Mouse (Mus musculus): ENCODE measurements at regions not wholly inside any gene's neighbourhood (a gene's known extent, or its start where the extent isn't known, plus 50 kb on each side); places are given as distances from the start of the nearest gene placed in this dataset.

DNA sequence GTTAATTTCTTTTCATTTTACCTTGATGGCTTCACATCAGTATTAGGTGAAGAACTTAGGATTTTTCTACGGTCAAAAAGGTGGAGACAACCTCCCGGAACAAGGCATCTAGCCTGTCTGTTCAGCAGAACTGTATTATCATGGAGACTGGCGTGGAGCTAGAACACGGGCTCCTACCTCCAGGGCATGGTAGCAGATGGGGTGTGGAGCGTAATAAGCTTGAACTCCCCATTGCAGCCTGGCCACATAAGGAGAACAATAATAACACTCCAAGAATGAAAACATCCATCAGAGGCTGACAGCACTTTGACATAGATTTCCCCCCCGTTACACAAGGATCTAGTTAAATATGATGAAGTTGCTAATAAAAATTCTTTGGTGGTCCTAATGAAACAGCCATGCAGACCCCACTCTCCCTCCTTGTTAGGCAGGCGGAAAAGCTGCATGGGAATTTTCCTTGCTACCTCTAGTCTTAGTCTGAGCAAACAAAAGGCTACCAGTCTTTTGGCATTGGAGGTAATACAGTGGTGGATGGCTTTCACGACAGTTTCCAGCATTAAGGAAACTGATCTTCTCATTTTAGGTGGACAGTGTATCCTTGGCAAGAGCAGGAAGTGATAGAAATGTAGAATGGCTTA, 137.5 kb downstream of the Ppp4r2 start:
- intact Hi-C loops (cut with DNase I; ENCODE audit: low total_unique reads) = no loop called here
- no peak for DNase-seq

DNA sequence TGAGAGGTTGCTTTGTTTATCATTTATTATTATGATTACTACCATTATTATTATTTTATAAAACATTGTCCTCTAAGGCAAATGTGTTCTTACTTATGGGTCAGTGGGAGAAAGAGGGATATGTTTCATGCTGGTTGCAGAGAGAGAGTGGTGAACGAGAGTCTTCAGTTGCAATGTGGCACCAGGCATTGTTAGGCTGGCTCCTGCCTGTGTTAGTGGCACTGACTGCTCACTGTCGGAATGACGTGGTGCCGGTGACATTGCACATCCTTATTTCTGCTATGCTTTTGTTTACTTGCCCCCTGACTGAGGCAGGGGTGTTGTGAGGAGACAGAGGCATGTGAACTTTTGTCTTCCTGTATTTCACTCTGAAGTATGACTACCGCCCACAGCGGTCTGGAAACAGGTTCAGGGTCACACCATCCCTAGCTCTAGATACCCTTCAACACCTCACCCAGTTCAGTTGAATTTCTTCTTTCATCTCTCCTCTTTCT, 138.1 kb downstream of the Ppp4r2 start:
- intact Hi-C loops (cut with DNase I; ENCODE audit: low total_unique reads) = no loop called here
- no peak for DNase-seq

DNA sequence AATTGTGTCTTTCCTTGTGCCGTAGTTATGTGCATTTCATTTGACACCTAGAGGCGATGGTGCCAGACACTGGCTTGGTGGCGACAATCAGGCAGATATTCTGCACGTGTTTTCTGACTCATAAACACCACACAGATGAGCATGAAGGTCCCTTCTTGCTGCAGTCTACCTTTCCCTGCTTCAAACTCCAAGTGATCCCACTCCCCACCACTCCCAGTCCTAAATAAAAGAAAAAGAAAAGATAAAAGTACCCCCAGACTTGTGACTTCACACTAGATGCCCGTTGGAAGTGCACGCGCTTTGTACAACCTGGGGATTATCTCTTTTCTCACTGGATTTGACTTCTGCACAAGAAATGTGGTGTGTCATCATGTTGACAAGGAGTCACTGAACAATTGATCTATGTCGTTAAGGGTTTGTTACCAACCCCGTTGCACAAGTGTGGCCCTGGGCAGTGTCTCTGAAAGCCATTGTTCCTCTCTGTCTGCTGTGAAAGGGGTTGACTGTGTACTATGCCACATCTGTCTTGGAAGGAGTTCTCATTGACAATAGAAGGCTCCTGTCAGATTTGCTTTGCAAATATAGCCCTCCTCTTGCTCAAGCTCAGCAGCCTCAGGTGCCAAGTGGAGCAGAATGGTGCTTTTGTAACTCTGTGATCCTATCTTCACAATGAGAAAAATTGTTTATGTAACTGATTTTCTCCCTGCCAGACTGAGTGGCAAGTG, 140.1 kb downstream of the Ppp4r2 start:
- DNase-seq = no peak
- intact Hi-C loops (cut with DNase I; ENCODE audit: low total_unique reads) = no loop called here

DNA sequence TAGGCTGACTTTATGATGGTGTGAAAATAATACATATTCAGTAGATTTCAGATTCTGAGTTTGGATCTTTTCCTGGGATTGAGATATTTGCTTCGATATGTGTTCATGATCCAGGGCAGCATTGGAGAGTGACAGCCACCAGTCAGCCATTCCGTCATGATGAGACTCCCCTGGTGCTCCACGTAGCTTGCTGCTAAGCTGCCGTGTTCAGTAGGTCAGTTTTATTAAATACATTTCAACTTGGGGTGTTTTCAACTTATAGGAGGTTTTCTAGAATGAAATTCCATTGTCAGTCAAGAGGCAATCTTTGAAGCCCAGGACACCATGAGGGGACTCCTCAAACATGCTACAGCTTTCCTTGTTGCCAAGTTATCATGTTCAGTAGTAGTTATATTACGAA, 141.3 kb downstream of the Ppp4r2 start:
- intact Hi-C loops (cut with DNase I; ENCODE audit: low total_unique reads) = no loop called here
- DNase-seq = no peak

DNA sequence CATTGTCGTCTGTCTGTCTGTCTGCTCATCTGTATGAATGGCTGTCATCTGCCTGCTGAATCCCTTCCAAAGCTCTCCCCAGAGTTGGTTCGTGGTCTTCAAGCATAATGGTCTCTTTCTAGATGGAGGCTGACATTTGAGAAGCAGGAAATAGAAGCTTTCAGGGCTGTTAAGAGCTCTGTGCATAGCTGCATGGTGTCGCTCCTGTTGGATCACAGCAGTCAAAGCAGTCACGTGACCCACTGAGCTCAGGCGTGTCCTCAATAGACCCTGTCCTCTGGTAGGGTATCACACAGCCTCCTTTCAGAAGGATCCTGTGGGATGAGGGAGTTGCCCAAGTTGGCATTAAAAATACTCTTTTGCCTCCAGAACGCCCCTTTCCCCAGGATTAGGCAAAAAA, 142.4 kb downstream of the Ppp4r2 start:
- peak; percentile 7 for DNase-seq
- intact Hi-C loops (cut with DNase I; ENCODE audit: low total_unique reads) = no loop called here

DNA sequence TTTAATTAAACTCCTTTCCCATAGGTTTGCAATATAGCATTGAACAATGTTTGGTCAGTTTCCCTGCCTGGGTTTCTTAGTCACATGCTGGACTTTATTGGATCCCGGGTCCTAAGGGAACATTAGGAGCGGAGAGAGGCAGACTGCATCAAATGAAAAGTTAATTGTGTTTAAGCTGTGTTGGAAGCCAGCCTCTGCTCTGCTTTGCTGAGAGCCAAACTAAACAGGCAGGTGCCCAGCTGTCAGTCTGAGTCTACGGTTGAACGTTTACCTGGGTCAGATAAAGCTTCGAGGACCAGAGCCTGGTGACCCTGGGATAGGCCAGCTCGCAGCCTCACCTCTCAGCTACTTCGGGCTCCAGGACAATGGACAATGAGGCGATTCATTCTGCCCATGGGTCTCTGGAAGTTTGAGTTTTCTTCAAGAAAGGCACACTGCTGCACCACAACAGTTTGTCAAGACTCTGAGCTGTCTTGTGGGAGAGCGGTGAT, 143.8 kb downstream of the Ppp4r2 start:
- no peak for DNase-seq
- intact Hi-C loops (cut with DNase I; ENCODE audit: low total_unique reads) = no loop called here

DNA sequence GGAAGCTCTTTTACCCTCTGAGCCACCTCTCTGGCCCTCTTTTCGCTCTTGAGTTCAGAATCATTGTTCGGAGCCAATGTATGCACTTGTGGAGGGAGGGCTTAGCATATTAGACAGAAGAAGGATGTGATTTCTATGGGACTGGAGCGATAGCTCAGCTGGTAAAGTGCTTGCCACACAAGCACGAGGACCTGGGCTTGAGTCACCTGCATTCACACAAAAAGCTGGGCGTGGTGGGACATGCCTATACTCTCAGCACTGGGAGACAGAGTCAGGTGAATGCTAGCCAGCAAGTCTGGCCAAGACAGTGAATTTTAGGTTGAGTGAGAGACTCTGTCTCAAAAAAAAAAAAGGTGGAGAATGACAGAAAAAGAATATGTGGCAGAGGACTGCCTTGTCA, 144.7 kb downstream of the Ppp4r2 start:
- DNase-seq = no peak
- intact Hi-C loops (cut with DNase I; ENCODE audit: low total_unique reads) = no loop called here

DNA sequence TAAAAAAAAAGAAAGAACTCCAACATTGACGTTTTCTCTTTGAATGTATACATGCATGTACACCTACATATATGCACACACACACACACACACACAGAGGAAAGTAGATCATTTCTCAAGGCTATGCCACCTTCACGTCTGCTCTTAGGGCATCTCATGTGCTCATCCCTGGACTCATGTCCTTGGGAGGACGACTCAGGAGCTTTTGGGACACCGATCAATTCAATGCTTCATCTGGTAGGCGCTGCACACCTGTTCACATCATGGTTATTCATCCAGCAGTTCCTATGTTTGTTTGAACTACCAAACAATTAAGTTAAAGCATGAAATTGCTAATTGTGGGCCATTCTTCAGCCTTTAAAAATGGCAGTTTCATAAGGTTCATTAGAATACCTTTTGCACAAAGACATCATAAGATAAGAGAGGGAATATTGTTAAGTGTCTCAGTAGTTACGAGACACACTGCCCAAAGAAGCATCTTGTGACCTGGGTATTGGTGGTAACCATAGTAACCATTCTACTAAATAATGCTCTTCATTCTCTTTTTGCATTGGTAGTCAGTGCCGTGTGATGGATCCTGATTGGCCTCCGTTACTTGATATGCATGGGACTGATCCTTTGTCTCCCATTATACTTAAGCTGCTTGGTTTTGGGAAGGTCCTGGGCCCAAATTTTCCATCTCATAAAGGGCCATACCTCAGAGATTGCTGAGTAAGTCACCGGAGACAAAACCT, 145.5 kb downstream of the Ppp4r2 start:
- intact Hi-C loops (cut with DNase I; ENCODE audit: low total_unique reads) = no loop called here
- no peak for DNase-seq

DNA sequence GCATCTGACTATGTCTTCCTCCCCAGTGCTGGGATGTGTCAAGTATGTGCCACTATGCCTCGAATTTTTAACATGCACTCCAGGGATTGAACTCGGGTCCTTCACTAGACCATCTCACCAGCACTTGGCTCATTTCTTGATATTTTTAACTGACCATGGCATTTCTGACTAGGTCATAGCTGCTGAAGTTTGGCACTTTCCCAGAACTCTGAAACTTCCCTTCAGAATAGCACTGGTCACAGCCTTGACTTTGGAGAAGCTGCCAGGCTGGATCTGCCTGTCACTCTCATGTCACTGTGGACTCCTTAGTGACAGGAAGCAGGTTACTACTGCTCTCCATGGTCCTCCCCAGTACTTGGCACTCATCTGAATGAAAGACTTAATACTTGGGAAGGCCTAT, 146.7 kb downstream of the Ppp4r2 start:
- no peak for DNase-seq
- intact Hi-C loops (cut with DNase I; ENCODE audit: low total_unique reads) = no loop called here

DNA sequence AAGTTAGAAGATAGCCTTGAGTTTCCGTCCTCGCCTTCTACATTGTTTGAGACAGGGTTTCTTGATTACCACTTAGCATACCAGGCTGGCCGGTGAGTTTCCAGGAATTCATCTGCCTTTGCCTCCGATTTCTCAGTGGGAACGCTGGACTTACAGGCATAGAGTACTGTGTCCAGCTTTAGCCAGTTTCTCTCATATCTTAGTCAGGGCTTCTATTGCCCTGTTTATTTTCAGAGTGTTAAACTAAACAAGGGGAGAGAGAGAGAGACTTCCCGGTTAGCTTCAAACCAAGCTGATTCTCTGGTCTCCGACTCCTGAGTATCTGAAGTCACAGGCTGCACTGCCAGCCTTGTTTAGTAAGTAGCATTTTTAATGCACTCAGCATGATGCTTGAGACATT, 151.4 kb downstream of the Ppp4r2 start:
- no peak for DNase-seq
- intact Hi-C loops (cut with DNase I; ENCODE audit: low total_unique reads) = no loop called here

DNA sequence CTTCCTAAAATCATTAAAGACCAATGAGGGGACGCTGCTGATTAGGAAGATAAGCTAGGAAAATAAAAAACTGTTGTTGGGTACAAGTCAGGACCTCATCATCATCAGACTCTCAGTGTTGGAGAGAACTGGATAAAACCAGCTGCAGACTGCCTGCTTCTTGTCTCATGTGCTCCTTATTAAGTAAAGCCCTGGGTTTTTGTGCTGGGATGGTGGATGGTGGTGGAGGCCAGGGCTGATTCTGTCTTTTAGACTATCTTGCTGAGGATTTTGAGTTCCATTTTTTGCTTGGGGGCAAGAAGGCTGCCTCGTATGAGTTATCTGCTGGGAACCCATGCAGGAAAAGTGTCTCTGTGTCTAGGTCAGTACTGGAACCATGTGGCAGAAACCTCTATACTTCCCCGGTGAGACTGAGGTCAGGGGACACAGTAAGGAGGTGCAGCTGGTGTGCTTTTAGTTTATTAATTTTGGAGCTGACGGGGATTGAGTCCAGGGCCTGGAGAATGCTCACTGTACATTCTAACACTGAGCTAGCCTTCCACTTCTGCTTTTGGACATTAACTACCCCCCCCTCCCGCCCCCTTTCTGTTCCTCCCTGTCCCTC, 152.0 kb downstream of the Ppp4r2 start:
- DNase-seq = no peak
- intact Hi-C loops (cut with DNase I; ENCODE audit: low total_unique reads) = no loop called here

DNA sequence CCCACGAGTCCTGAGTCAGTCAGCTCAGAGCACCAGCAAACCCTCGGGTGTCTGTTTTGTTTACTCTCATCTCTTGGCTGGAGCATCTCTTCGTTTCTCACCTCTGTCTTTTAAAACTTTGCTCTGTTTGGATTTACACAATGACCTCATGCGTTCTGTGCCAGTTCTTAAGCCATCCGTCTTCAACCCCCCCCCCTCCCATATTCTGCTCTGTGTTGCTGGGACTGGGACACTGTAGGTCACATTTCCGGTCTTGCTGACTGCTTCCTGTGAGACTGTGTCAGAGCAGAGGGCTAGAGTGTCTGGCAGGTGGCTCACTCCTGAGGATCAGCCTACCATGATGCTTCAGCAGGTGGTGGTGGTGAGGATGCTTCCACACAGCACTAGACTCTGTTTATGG, 155.1 kb downstream of the Ppp4r2 start:
- DNase-seq = no peak
- intact Hi-C loops (cut with DNase I; ENCODE audit: low total_unique reads) = no loop called here

DNA sequence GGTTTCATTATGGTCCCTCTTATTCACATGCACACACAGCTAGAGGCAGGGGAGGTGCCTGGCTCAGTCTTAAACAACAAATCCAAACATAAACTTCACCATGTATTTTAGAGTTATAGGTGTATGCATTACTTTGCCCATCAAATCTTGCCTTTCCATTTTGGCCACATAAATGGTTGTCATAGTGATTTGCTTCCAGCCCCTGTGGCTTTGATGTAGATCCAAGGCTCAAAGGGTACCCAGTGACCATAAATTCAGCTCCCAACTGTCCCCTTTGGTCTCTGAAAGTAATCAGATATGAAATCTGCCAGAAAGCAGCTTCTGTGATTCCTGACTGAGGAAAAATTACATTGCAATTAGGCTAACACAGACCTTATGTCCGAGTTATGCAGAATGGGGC, 160.0 kb downstream of the Ppp4r2 start:
- no peak for DNase-seq
- intact Hi-C loops (cut with DNase I; ENCODE audit: low total_unique reads) = no loop called here

DNA sequence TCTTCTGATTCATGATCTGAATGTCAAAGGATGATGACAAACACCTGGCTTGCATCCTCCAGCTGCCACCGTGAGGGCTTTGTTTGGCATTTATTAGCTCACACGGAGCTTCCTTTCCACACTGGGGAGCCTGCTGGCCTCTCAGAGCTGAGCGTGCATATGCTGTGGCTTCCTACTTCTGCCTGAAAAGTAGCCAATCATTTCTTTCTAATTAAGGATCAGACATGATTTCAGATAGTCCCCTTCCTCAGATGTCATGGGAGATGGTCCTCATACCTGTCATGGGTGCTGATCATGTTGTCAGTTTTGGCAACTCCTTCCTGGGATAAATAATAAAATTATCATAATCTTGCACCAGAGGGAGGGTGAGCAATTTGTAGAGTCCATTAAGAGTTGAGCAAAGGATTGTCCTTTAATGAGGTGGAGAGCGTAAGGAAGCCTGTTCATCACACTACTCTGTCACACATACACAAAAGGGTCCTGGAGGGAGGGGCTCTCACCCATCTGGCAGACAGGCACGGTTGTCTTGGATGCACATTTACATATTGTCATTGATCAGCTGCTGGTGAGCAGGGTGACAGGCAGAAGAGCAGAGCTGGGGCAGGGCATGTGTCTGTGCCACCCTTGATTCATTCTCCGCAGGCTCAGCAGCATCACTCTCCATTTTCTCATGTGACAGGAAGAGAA, 162.6 kb downstream of the Ppp4r2 start:
- DNase-seq = no peak
- intact Hi-C loops (cut with DNase I; ENCODE audit: low total_unique reads) = no loop called here

DNA sequence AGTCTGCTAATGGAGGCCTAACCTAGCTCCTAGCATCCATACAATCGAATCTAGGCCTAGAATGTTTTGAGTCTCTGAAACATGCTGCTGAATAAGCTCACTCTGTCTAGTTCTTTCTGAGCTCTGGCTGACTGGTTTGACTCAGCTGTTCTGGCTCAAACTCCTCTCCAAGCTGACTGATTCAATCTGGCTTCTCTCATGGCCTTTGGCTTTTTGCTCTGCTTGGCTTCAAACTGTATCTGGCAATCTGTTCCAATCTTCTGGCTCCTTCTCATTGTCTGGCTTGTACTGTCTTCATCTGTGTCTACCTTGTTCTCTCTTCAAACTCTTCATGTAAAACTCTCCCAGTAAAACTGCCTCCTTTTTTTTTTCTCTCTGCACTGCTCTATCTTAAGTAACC, 164.9 kb downstream of the Ppp4r2 start:
- no peak for DNase-seq
- intact Hi-C loops (cut with DNase I; ENCODE audit: low total_unique reads) = no loop called here

DNA sequence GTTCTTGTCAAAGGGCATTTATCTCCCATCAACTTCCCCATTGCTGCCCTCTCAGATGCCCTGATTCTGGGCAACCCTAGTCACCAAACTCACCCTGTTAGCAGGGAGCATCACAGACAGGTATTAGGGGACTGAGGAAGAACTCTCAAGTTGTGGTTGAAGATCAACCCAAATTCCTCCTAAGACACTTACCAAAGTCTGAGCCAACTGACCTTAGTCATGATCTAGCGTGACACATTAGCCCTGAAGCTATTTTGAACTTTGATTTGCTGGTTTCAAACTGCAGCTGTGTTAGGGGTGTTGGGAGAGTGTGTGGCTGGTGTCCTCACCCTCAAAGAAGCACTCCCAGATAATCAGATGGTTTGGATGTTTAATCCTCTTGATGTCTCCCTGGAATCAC, 170.5 kb downstream of the Ppp4r2 start:
- no peak for DNase-seq
- intact Hi-C loops (cut with DNase I; ENCODE audit: low total_unique reads) = no loop called here

DNA sequence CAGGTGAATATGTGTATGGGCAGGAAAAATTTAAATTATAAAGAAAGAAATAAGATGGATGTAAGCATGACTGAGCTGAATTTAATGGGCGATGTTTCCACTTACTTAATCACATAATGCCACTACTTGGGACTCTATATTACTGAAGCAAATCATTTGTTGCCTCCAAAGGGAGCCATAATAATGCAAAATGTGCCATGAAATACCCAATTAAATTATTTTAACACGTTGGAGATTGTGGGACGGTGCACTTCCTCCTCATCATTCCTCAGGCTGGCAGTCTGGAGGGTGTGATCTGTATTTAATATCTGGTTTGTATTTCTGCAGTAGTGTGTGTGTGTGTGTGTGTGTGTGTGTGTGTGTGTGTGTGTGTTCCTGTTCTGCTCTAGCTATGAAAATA, 188.2 kb downstream of the Ppp4r2 start:
- DNase-seq = no peak
- intact Hi-C loops (cut with DNase I; ENCODE audit: low total_unique reads) = no loop called here

DNA sequence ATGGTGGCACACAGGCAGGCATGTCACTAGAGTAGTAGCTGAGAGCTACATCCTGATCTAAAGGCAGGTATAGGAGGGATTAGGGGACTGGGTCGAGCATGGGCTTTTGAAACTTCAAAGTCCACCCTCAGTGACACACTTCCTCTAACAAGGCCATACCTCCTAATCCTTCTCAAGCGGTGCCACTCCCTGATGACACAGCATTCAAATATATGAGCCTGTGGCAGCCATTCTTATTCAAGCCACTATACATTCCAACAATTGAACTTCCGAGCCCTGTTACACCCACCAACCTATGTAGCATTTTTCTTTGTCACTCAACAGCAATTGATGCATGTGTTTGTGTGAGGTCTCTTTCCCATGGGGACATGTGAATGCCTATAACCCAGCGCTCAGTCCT, 192.4 kb downstream of the Ppp4r2 start:
- intact Hi-C loops (cut with DNase I; ENCODE audit: low total_unique reads) = no loop called here
- DNase-seq = no peak

DNA sequence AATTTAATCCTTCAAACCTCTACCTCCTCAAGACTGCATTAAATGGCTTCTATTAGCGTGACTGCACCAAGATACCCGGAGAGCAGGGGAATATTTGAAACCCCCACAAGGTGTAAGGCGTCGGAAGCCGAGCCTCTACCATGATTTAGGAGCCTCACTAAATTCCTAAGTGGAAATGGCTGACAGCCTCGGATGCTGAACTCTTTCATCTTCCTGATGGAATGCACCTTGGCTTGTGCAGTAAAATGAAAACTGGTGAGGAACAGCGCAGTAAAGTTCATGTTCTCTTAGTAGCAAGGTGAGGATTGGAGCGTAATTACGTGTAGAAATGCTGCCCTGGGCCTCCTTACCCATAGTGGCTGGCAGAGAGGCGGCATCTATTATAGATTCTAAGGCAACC, 194.0 kb downstream of the Ppp4r2 start:
- no peak for DNase-seq
- intact Hi-C loops (cut with DNase I; ENCODE audit: low total_unique reads) = no loop called here

DNA sequence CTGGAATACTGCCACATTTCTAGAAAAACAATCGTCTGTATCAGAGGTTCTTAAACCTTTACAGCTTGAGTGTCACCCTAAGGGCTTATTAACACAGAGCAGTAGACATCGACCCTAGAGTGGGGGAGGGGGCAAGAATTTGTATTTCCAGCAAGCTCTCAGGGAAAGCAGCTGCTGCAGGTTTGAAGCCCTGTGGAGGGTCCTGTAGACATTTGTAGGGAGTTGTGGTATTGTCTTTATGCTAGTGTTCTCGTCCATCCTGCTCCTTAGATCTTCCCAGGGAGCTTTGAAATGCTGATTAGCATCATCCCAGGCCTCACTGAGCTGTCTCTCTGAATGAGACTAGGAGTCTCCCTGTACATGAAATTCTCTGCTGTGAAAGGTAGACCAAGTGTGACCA, 196.0 kb downstream of the Ppp4r2 start:
- DNase-seq = no peak
- intact Hi-C loops (cut with DNase I; ENCODE audit: low total_unique reads) = no loop called here

All from gastrocnemius, postnatal 14 days (tissue).